Comparison of ENCODE assay signal across 7 mouse cellular contexts in the genomic region with DNA sequence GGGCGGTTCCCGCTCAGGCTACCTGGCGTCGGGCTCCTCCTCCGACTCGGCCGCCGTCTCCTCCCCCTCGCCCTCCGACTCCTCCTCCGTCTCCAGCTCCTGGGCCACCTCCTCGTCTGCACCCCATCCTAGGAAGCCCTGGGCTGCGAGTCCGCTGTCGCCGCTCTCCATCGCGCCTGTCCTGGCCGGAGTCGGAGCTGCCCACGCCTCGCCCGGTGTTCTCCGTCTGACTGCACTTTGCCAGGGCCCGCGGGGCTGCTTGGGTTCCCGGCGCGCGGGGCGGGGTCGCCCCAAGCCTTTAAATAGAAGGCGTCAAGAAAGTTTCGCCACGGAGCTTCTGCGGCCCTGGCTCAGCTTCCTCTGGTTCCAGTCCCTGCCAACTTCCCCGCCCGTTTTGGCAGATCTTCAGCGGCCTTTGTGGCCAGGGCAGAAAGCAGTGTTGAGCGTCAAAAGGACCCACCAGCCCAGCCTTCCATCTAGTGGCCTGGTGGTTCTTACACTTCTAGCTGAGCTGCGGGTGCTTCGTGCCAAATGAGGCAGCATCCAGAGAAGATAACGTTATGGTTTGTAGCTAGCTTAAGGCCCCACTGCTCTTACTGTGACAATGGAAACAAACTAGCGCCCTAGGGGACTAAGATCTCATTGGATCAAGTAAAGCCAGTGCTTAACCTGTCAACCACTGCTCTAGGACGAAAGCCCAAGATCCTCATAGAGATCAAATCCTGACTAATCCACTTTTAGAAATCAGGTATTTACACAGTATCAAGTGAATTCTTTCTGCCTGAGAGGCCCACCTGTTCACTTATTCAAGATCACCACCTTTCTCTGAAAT. TPM values are rescaled to one million over a fixed set of nuclear protein-coding genes. Genes with fewer than 3 reads are reported as not detected.
DNase-seq lines count a peak whose midpoint lies in the region; ATAC-seq and TF ChIP-seq lines count a peak whose summit lies in the region.

Gene Cmya5 (minus strand): TSS at position 389 of the 832 bp plus-strand sequence.

- H3K36me3 ChIP-seq in limb, embryonic 11.5 days (ENCODE audit: control insufficient read depth, insufficient read depth, low read length) = 0 out of 2 replicates have a peak, but pooled peaks cover 2% of the 10 kb centered on the region
- peaks cover 8% of the 10 kb centered on the region; the same call in 1 of the 2 replicates for H3K36me3 ChIP-seq in midbrain, embryonic 13.5 days
- peaks cover 15% of the 10 kb centered on the region for H3K36me3 ChIP-seq in small intestine, adult 2 months (ENCODE audit: control insufficient read depth, insufficient read depth, low read length)

- peak; percentile 80 for DNase-seq in brain, adult 2 months (ENCODE audit: low read depth, low spot score)
- DNase-seq in heart, adult 8-10 months (ENCODE audit: low spot score) = peak; percentile 92
- peak; percentile 89 to 93 for DNase-seq in kidney, adult 8-10 months
- DNase-seq in limb, embryonic 11.5 days (ENCODE audit: low spot score) = peak; percentile 75

- H3K9ac ChIP-seq in limb, embryonic 11.5 days (ENCODE audit: low read length) = peak within 1 kb of the TSS; percentile 78
- peak within 1 kb of the TSS; percentile 69 for H3K9ac ChIP-seq in midbrain, embryonic 13.5 days (replicated peaks)

- no peaks in the 10 kb centered on the region for H3K9me3 ChIP-seq in limb, embryonic 11.5 days (ENCODE audit: control insufficient read depth, low read length)
- no peaks in the 10 kb centered on the region for H3K9me3 ChIP-seq in midbrain, embryonic 13.5 days

- H3K27ac ChIP-seq in limb, embryonic 11.5 days (replicated peaks; ENCODE audit: low read depth, low read length) = no peak within 1 kb of the TSS
- H3K27ac ChIP-seq in midbrain, embryonic 13.5 days = no peak within 1 kb of the TSS
- no peak within 1 kb of the TSS for H3K27ac ChIP-seq in small intestine, adult 2 months (ENCODE audit: insufficient read depth, low read depth, low read length)

- H3K27me3 ChIP-seq in limb, embryonic 11.5 days (ENCODE audit: control insufficient read depth, insufficient read depth, low read length) = no peaks in the 10 kb centered on the region
- no peaks in the 10 kb centered on the region for H3K27me3 ChIP-seq in midbrain, embryonic 13.5 days
- H3K27me3 ChIP-seq in small intestine, adult 2 months (ENCODE audit: control insufficient read depth, insufficient read depth, low read length) = no peaks in the 10 kb centered on the region

- no peaks in the 10 kb centered on the region for H3K4me1 ChIP-seq in limb, embryonic 11.5 days (ENCODE audit: control insufficient read depth, insufficient read depth, low read length)
- peaks cover 14% of the 10 kb centered on the region for H3K4me1 ChIP-seq in midbrain, embryonic 13.5 days (replicated peaks)
- H3K4me1 ChIP-seq in small intestine, adult 2 months (ENCODE audit: control insufficient read depth, insufficient read depth, insufficient read length, low read length) = peaks cover 3% of the 10 kb centered on the region; the same call in 1 of the 2 replicates

- H3K4me2 ChIP-seq in limb, embryonic 11.5 days (ENCODE audit: low read depth, severe bottlenecking) = peak within 1 kb of the TSS; percentile 91
- H3K4me2 ChIP-seq in midbrain, embryonic 13.5 days (replicated peaks) = peak within 1 kb of the TSS; percentile 92

- WGBS in limb, embryonic 11.5 days = 1% methylated on average over 44 of the region's 45 CpGs
- under 1% methylated on average over 44 of the region's 45 CpGs for WGBS in midbrain, embryonic 13.5 days
- 3% methylated on average over 45 of the region's 45 CpGs for WGBS in small intestine, adult 2 months

- peak within 1 kb of the TSS; percentile 42 for H3K4me3 ChIP-seq in limb, embryonic 11.5 days (ENCODE audit: low read depth, low read length)
- H3K4me3 ChIP-seq in midbrain, embryonic 13.5 days (replicated peaks) = peak within 1 kb of the TSS; percentile 48
- peak within 1 kb of the TSS; percentile 70 for H3K4me3 ChIP-seq in small intestine, adult 2 months (ENCODE audit: low read depth, low read length)

- ATAC-seq in erythroblast, adult 5-6 weeks (replicated peaks; ENCODE audit: low FRiP score, poor library complexity, severe bottlenecking) = 0 out of 2 replicates have a peak, but pooled peaks have one; percentile 39
- peak; percentile 89 for ATAC-seq in limb, embryonic 11.5 days (ENCODE audit: insufficient number of reproducible peaks, low FRiP score, low TSS enrichment, low read depth)
- ATAC-seq in midbrain, embryonic 13.5 days = peak; percentile 93

- 0 out of 2 replicates have a peak, but pooled peaks have one; percentile 4 for TF ChIP-seq CTCF in small intestine, adult 2 months (IDR thresholded peaks at IDR 0.05; ENCODE audit: extremely low read depth, insufficient read length, insufficient replicate concordance, low read depth, low read length)

- TF ChIP-seq POLR2A in small intestine, adult 2 months (IDR thresholded peaks at IDR 0.05; ENCODE audit: low read depth, low read length) = no peak

RNA-seq across cellular contexts. Expression of gene Cmya5, which starts in this region (rescaled TPM):
- not detected in 2 replicates for total RNA-seq in erythroblast, adult 5-6 weeks (2015; ENCODE audit: low replicate concordance)
- total RNA-seq in erythroblast, adult 5-6 weeks (2017; ENCODE audit: low replicate concordance) = 0.17 TPM in 1 of 2 replicates, not detected in the other
- 100 to 1,000 TPM; 378 to 419 (median 409) TPM for total RNA-seq in heart, adult 8-10 months (2022)
- 0.01 and 0.04 TPM in 2 replicates for polyA plus RNA-seq in limb, embryonic 11.5 days (2014; fragmentation: Nextera tagmentation; extraction: Ambion mirVana)
- polyA plus RNA-seq in midbrain, embryonic 13.5 days (2015; fragmentation: Nextera tagmentation; extraction: Ambion mirVana) = 0.08 and 0.09 TPM in 2 replicates
- 0.03 and 0.04 TPM in 2 replicates for polyA plus RNA-seq in small intestine, adult 2 months (2012; rRNA removed)

Comparison
In these comparisons a context has a peak if more than half of its experiments do, and no peak if none do; other contexts are left out.
1. RNA of gene Cmya5 (total RNA-seq): 378 to 419 TPM in heart, adult 8-10 months; 0.17 TPM in erythroblast, adult 5-6 weeks; every median in the first group is over 100 times any median in the second.
2. Peak in ATAC-seq in erythroblast, adult 5-6 weeks; RNA of the gene not detected or under 1 TPM.
3. Peak in DNase-seq, ATAC-seq, H3K4me3 ChIP-seq, H3K9ac ChIP-seq and H3K4me2 ChIP-seq in limb, embryonic 11.5 days; RNA of the gene not detected or under 1 TPM.
4. Peak in ATAC-seq, H3K4me3 ChIP-seq, H3K9ac ChIP-seq and H3K4me2 ChIP-seq in midbrain, embryonic 13.5 days; RNA of the gene not detected or under 1 TPM.
5. ATAC-seq: peak in every context shown above with its lines; median percentile 93 in midbrain, embryonic 13.5 days; 89 in limb, embryonic 11.5 days; 39 in erythroblast, adult 5-6 weeks.
6. Peak in every context shown above with its lines, with median percentiles within 50 percentile points of each other: DNase-seq and H3K4me3 ChIP-seq.